Mouse (Mus musculus): Measurements from ENCODE around the gene Syn1. TPM values are rescaled to one million over a fixed set of nuclear protein-coding genes. Genes with fewer than 3 reads are reported as not detected.

The Syn1 gene
- polyA plus RNA-seq, 1 experiment from 2014 or later: 0.05 TPM

- no peak overlapping the region for H3K9ac ChIP-seq (replicated peaks)
- H3K36me3 ChIP-seq (replicated peaks; ENCODE audit: insufficient read depth, low read length): no peaks in the 10 kb centered on the region
Measured at GRCm38 (mm10) chrX:20869203-20869602, 51.6 kb downstream of the Syn1 start.

GRCm38 (mm10) chrX:20868091-20868490 lies 52.7 kb downstream of the Syn1 start:
- Histone ChIP-seq H3K27me3 (ENCODE audit: insufficient read depth, low read length) (no peaks in the 10 kb centered on the region), H3K9me3 (ENCODE audit: low read length) (no peaks in the 10 kb centered on the region), H3K36me3 (replicated peaks; ENCODE audit: insufficient read depth, low read length) (no peaks in the 10 kb centered on the region), H3K9ac (replicated peaks) (no peak overlapping the region), H3K4me3 (ENCODE audit: low read depth, low read length) (no peak overlapping the region), H3K27ac (ENCODE audit: low read depth) (no peak overlapping the region), H3K4me2 (ENCODE audit: low read depth, low read length) (no peak overlapping the region), H3K4me1 (ENCODE audit: insufficient read depth) (no peaks in the 10 kb centered on the region)
- DNase-seq: no peak
- 64% methylated on average over 4 of the region's 4 CpGs for WGBS (ENCODE audit: insufficient replicate concordance)
- no peak for TF ChIP-seq CTCF (IDR thresholded peaks at IDR 0.05; ENCODE audit: low read depth)
- no peak for TF ChIP-seq EP300 (IDR thresholded peaks at IDR 0.05; ENCODE audit: low read depth)
- ATAC-seq: no peak

More at GRCm38 (mm10) chrX:20869203-20869602, 51.6 kb downstream of the Syn1 start:
- ATAC-seq (no peak), DNase-seq (no peak)
- Histone ChIP-seq H3K27me3 (ENCODE audit: insufficient read depth, low read length) (no peaks in the 10 kb centered on the region), H3K4me2 (ENCODE audit: low read depth, low read length) (no peak overlapping the region), H3K27ac (ENCODE audit: low read depth) (no peak overlapping the region), H3K9me3 (ENCODE audit: low read length) (no peaks in the 10 kb centered on the region), H3K4me1 (ENCODE audit: insufficient read depth) (no peaks in the 10 kb centered on the region), H3K4me3 (ENCODE audit: low read depth, low read length) (no peak overlapping the region)
- TF ChIP-seq EP300 (IDR thresholded peaks at IDR 0.05; ENCODE audit: low read depth) (no peak), CTCF (IDR thresholded peaks at IDR 0.05; ENCODE audit: low read depth) (no peak)
- WGBS (ENCODE audit: insufficient replicate concordance): 78% methylated on average over 1 of the region's 1 CpGs

- Histone ChIP-seq H3K9me3 (ENCODE audit: low read length) (no peaks in the 10 kb centered on the region), H3K27ac (ENCODE audit: low read depth) (no peak overlapping the region), H3K9ac (replicated peaks) (no peak overlapping the region), H3K4me3 (ENCODE audit: low read depth, low read length) (no peak overlapping the region), H3K4me1 (ENCODE audit: insufficient read depth) (0 out of 2 replicates have a peak, but pooled peaks cover 2% of the 10 kb centered on the region), H3K27me3 (ENCODE audit: insufficient read depth, low read length) (no peaks in the 10 kb centered on the region), H3K4me2 (ENCODE audit: low read depth, low read length) (no peak overlapping the region), H3K36me3 (replicated peaks; ENCODE audit: insufficient read depth, low read length) (no peaks in the 10 kb centered on the region)
- WGBS (ENCODE audit: insufficient replicate concordance): 59% methylated on average over 9 of the region's 9 CpGs
- no peak for ATAC-seq
- TF ChIP-seq EP300 (IDR thresholded peaks at IDR 0.05; ENCODE audit: low read depth) (no peak), CTCF (IDR thresholded peaks at IDR 0.05; ENCODE audit: low read depth) (no peak)
- DNase-seq: no peak
Measured at GRCm38 (mm10) chrX:20863161-20864101, 57.4 kb downstream of the Syn1 start.

- DNase-seq (peak; percentile 18), ATAC-seq (0 out of 2 replicates have a peak, but pooled peaks have one; percentile 27)
- WGBS (ENCODE audit: insufficient replicate concordance): 45% methylated on average over 20 of the region's 29 CpGs
- no peak overlapping the region for H3K9ac ChIP-seq (replicated peaks)
- no peaks in the 10 kb centered on the region for H3K9me3 ChIP-seq (ENCODE audit: low read length)
- H3K4me1 ChIP-seq (ENCODE audit: insufficient read depth): 0 out of 2 replicates have a peak, but pooled peaks cover 2% of the 10 kb centered on the region
- H3K4me3 ChIP-seq (ENCODE audit: low read depth, low read length): no peak overlapping the region
- no peak for TF ChIP-seq EP300 (IDR thresholded peaks at IDR 0.05; ENCODE audit: low read depth)
- peak overlapping the region; percentile 40 for H3K4me2 ChIP-seq (ENCODE audit: low read depth, low read length)
- no peaks in the 10 kb centered on the region for H3K27me3 ChIP-seq (ENCODE audit: insufficient read depth, low read length)
- no peak overlapping the region for H3K27ac ChIP-seq (ENCODE audit: low read depth)
- 0 out of 2 replicates have a peak, but pooled peaks cover 2% of the 10 kb centered on the region for H3K36me3 ChIP-seq (replicated peaks; ENCODE audit: insufficient read depth, low read length)
Measured at GRCm38 (mm10) chrX:20862105-20863065, 58.4 kb downstream of the Syn1 start.

GRCm38 (mm10) chrX:20861453-20862104 lies 59.2 kb downstream of the Syn1 start:
- Histone ChIP-seq H3K9me3 (ENCODE audit: low read length) (no peaks in the 10 kb centered on the region), H3K27me3 (ENCODE audit: insufficient read depth, low read length) (no peaks in the 10 kb centered on the region), H3K27ac (ENCODE audit: low read depth) (no peak overlapping the region), H3K4me1 (ENCODE audit: insufficient read depth) (0 out of 2 replicates have a peak, but pooled peaks cover 2% of the 10 kb centered on the region), H3K4me3 (ENCODE audit: low read depth, low read length) (no peak overlapping the region), H3K9ac (replicated peaks) (no peak overlapping the region), H3K36me3 (replicated peaks; ENCODE audit: insufficient read depth, low read length) (0 out of 2 replicates have a peak, but pooled peaks cover 6% of the 10 kb centered on the region), H3K4me2 (ENCODE audit: low read depth, low read length) (no peak overlapping the region)
- no peak for TF ChIP-seq EP300 (IDR thresholded peaks at IDR 0.05; ENCODE audit: low read depth)
- TF ChIP-seq CTCF (IDR thresholded peaks at IDR 0.05; ENCODE audit: low read depth): no peak
- no peak for DNase-seq
- 45% methylated on average over 5 of the region's 5 CpGs for WGBS (ENCODE audit: insufficient replicate concordance)
- no peak for ATAC-seq

Measured in liver, postnatal 0 days (tissue).